Mouse (Mus musculus): ENCODE measurements around the gene Rnf152. TPM values are rescaled to one million over a fixed set of nuclear protein-coding genes. Genes with fewer than 3 reads are reported as not detected.

Rnf152 gene
- polyA plus RNA-seq, 1 experiment: not detected

DNA sequence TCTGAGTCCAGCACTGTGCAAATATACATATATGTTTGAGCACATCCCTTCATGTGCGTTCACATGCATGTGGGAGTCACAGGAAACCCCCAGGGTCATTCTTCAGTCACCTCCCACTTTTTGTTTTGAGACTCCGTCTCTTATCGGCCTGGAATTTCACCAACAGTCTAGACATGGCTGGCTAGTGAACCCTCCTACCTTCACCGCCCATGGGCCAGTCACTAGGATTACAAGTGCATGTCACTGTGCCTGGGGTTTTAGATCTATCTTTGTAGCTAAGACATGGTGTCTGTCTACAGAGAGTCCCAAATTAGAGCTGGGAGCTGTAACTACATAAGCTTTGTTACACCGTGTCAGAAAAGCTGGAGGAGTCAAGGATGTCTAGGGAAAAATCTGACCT lies 69.6 kb downstream of the Rnf152 start:
- Histone ChIP-seq H3K79me2 (ENCODE audit: control insufficient read depth, insufficient read depth) (no peaks in the 10 kb centered on the region), H3K79me3 (ENCODE audit: low read depth) (no peaks in the 10 kb centered on the region), H3K27me3 (ENCODE audit: control insufficient read depth, insufficient read depth, insufficient read length) (no peaks in the 10 kb centered on the region), H3ac (ENCODE audit: control insufficient read depth, insufficient read length, low read depth) (no peak overlapping the region), H3K4me3 (ENCODE audit: insufficient read depth, poor library complexity, severe bottlenecking) (no peak overlapping the region), H3K36me3 (ENCODE audit: control insufficient read depth, insufficient read depth) (no peaks in the 10 kb centered on the region)
- TF ChIP-seq USF1 (IDR thresholded peaks at IDR 0.05; ENCODE audit: low read depth) (no peak), CEBPB (IDR thresholded peaks at IDR 0.05; ENCODE audit: low read depth) (no peak), FOSL1 (IDR thresholded peaks at IDR 0.05; ENCODE audit: insufficient read depth, low read length, poor library complexity, severe bottlenecking) (no peak), MYOD1 (IDR thresholded peaks at IDR 0.05; ENCODE audit: control insufficient read depth, insufficient read length, low read depth) (no peak), MYOG (IDR thresholded peaks at IDR 0.05; ENCODE audit: control insufficient read depth, extremely low read depth, insufficient read length) (no peak), MAX (IDR thresholded peaks at IDR 0.05) (no peak), CTCF (IDR thresholded peaks at IDR 0.05; ENCODE audit: control insufficient read depth, insufficient read depth, insufficient read length) (no peak)

DNA sequence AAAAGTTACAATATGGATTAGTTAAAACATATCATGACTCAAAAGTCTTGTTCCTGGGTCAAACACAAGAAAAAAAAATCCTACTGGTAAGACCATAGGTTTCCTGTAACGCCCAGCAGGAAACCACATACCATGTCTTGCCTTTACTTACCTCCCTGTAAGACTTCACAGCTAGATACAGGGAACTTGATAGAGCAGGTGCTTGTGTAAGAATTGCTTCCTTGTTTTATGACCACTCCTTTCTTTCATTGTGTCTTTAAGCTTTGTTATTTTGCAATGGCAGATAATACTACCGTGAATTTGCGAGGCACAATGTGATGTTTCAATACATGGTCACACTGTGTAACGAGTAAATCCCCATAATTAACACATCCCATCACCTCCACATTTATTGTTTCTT lies 71.5 kb downstream of the Rnf152 start:
- Histone ChIP-seq H3K79me3 (ENCODE audit: low read depth) (no peaks in the 10 kb centered on the region), H3K4me3 (ENCODE audit: insufficient read depth, poor library complexity, severe bottlenecking) (no peak overlapping the region), H3K27me3 (ENCODE audit: control insufficient read depth, insufficient read depth, insufficient read length) (no peaks in the 10 kb centered on the region), H3K79me2 (ENCODE audit: control insufficient read depth, insufficient read depth) (no peaks in the 10 kb centered on the region), H3ac (ENCODE audit: control insufficient read depth, insufficient read length, low read depth) (no peak overlapping the region), H3K36me3 (ENCODE audit: control insufficient read depth, insufficient read depth) (no peaks in the 10 kb centered on the region)
- no peak for TF ChIP-seq FOSL1 (IDR thresholded peaks at IDR 0.05; ENCODE audit: insufficient read depth, low read length, poor library complexity, severe bottlenecking)
- TF ChIP-seq CTCF (IDR thresholded peaks at IDR 0.05; ENCODE audit: control insufficient read depth, insufficient read depth, insufficient read length): no peak
- no peak for TF ChIP-seq CEBPB (IDR thresholded peaks at IDR 0.05; ENCODE audit: low read depth)
- TF ChIP-seq MYOD1 (IDR thresholded peaks at IDR 0.05; ENCODE audit: control insufficient read depth, insufficient read length, low read depth): no peak
- no peak for TF ChIP-seq USF1 (IDR thresholded peaks at IDR 0.05; ENCODE audit: low read depth)
- TF ChIP-seq MYOG (IDR thresholded peaks at IDR 0.05; ENCODE audit: control insufficient read depth, extremely low read depth, insufficient read length): no peak
- TF ChIP-seq MAX (IDR thresholded peaks at IDR 0.05): no peak

DNA sequence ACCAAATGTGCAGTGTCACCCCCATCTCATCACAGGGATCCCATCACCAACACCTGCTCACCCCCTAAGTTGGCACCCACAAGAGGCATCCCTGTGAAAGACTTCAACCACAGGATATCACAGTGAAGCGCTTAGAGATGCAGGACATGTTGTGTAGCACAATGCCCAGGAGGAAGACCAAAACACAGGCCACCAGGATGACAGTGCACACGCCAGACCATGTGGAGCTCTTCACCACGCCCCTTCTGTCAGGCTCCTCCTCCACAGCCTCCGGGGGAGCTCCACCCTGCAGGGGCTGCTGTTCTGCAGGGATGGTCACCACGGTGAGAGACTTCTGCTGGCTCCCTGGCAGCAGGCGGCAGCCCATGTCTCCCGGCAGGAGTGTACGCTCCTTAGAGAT lies 72.4 kb downstream of the Rnf152 start:
- H3ac ChIP-seq (ENCODE audit: control insufficient read depth, insufficient read length, low read depth): no peak overlapping the region
- H3K79me2 ChIP-seq (ENCODE audit: control insufficient read depth, insufficient read depth): no peaks in the 10 kb centered on the region
- TF ChIP-seq USF1 (IDR thresholded peaks at IDR 0.05; ENCODE audit: low read depth) (no peak), CTCF (IDR thresholded peaks at IDR 0.05; ENCODE audit: control insufficient read depth, insufficient read depth, insufficient read length) (no peak), MAX (IDR thresholded peaks at IDR 0.05) (no peak), MYOG (IDR thresholded peaks at IDR 0.05; ENCODE audit: control insufficient read depth, extremely low read depth, insufficient read length) (no peak), FOSL1 (IDR thresholded peaks at IDR 0.05; ENCODE audit: insufficient read depth, low read length, poor library complexity, severe bottlenecking) (no peak), CEBPB (IDR thresholded peaks at IDR 0.05; ENCODE audit: low read depth) (no peak), MYOD1 (IDR thresholded peaks at IDR 0.05; ENCODE audit: control insufficient read depth, insufficient read length, low read depth) (no peak)
- H3K4me3 ChIP-seq (ENCODE audit: insufficient read depth, poor library complexity, severe bottlenecking): no peak overlapping the region
- no peaks in the 10 kb centered on the region for H3K79me3 ChIP-seq (ENCODE audit: low read depth)
- no peaks in the 10 kb centered on the region for H3K27me3 ChIP-seq (ENCODE audit: control insufficient read depth, insufficient read depth, insufficient read length)
- no peaks in the 10 kb centered on the region for H3K36me3 ChIP-seq (ENCODE audit: control insufficient read depth, insufficient read depth)

GRCm38 (mm10) chr1:105281277-105281676 lies 75.2 kb downstream of the Rnf152 start:
- TF ChIP-seq FOSL1 (IDR thresholded peaks at IDR 0.05; ENCODE audit: insufficient read depth, low read length, poor library complexity, severe bottlenecking) (no peak), MYOD1 (IDR thresholded peaks at IDR 0.05; ENCODE audit: control insufficient read depth, insufficient read length, low read depth) (no peak), MAX (IDR thresholded peaks at IDR 0.05) (no peak)
- H3K27me3 ChIP-seq (ENCODE audit: control insufficient read depth, insufficient read depth, insufficient read length): no peaks in the 10 kb centered on the region
- no peaks in the 10 kb centered on the region for H3K79me2 ChIP-seq (ENCODE audit: control insufficient read depth, insufficient read depth)
- no peak overlapping the region for H3K4me3 ChIP-seq (ENCODE audit: insufficient read depth, poor library complexity, severe bottlenecking)
- H3K36me3 ChIP-seq (ENCODE audit: control insufficient read depth, insufficient read depth): no peaks in the 10 kb centered on the region
- H3K79me3 ChIP-seq (ENCODE audit: low read depth): no peaks in the 10 kb centered on the region
- H3ac ChIP-seq (ENCODE audit: control insufficient read depth, insufficient read length, low read depth): no peak overlapping the region

- Histone ChIP-seq H3K36me3 (ENCODE audit: control insufficient read depth, insufficient read depth) (no peaks in the 10 kb centered on the region), H3K79me3 (ENCODE audit: low read depth) (no peaks in the 10 kb centered on the region)
- TF ChIP-seq MAX (IDR thresholded peaks at IDR 0.05) (no peak), CTCF (IDR thresholded peaks at IDR 0.05; ENCODE audit: control insufficient read depth, insufficient read depth, insufficient read length) (no peak), USF1 (IDR thresholded peaks at IDR 0.05; ENCODE audit: low read depth) (no peak), CEBPB (IDR thresholded peaks at IDR 0.05; ENCODE audit: low read depth) (no peak), FOSL1 (IDR thresholded peaks at IDR 0.05; ENCODE audit: insufficient read depth, low read length, poor library complexity, severe bottlenecking) (no peak), MYOD1 (IDR thresholded peaks at IDR 0.05; ENCODE audit: control insufficient read depth, insufficient read length, low read depth) (no peak), MYOG (IDR thresholded peaks at IDR 0.05; ENCODE audit: control insufficient read depth, extremely low read depth, insufficient read length) (no peak)
These were observed 76.3 kb downstream of the Rnf152 start for GRCm38 (mm10) chr1:105280160-105280559.

GRCm38 (mm10) chr1:105274500-105275194 lies 81.9 kb downstream of the Rnf152 start:
- no peaks in the 10 kb centered on the region for H3K79me3 ChIP-seq (ENCODE audit: low read depth)
- H3K4me3 ChIP-seq (ENCODE audit: insufficient read depth, poor library complexity, severe bottlenecking): no peak overlapping the region
- TF ChIP-seq CTCF (IDR thresholded peaks at IDR 0.05; ENCODE audit: control insufficient read depth, insufficient read depth, insufficient read length) (no peak), FOSL1 (IDR thresholded peaks at IDR 0.05; ENCODE audit: insufficient read depth, low read length, poor library complexity, severe bottlenecking) (no peak)
- no peaks in the 10 kb centered on the region for H3K79me2 ChIP-seq (ENCODE audit: control insufficient read depth, insufficient read depth)
- H3K36me3 ChIP-seq (ENCODE audit: control insufficient read depth, insufficient read depth): no peaks in the 10 kb centered on the region
- H3ac ChIP-seq (ENCODE audit: control insufficient read depth, insufficient read length, low read depth): no peak overlapping the region
- H3K27me3 ChIP-seq (ENCODE audit: control insufficient read depth, insufficient read depth, insufficient read length): no peaks in the 10 kb centered on the region

More at GRCm38 (mm10) chr1:105280160-105280559, 76.3 kb downstream of the Rnf152 start:
- Histone ChIP-seq H3K27me3 (ENCODE audit: control insufficient read depth, insufficient read depth, insufficient read length) (no peaks in the 10 kb centered on the region), H3ac (ENCODE audit: control insufficient read depth, insufficient read length, low read depth) (no peak overlapping the region), H3K79me2 (ENCODE audit: control insufficient read depth, insufficient read depth) (no peaks in the 10 kb centered on the region), H3K4me3 (ENCODE audit: insufficient read depth, poor library complexity, severe bottlenecking) (no peak overlapping the region)

Data from C2C12 (cell line).